Mouse (Mus musculus) urinary bladder, adult 2 months (tissue): Measurements from ENCODE around the gene Esr1. TPM values are rescaled to one million over a fixed set of nuclear protein-coding genes. Genes with fewer than 3 reads are reported as not detected.

Experiments used
- DNase-seq: peaks from one replicate; pipeline ENCODE4 v3.0.0; 2022; ENCODE audit warnings: low spot score
- polyA plus RNA-seq: library from polyadenylated mRNA; depleted of rRNA; stranded (reverse); fragments of >200 nt; gene quantifications from 2 replicates; pipeline ENCODE4 v1.2.3, GENCODE M21; 2012; rRNA removed

The Esr1 gene
- polyA plus RNA-seq, 1 experiment = 3.7 TPM

- DNase-seq = no peak
Measured at GRCm38 (mm10) chr10:4977374-4977773, 366.0 kb downstream of the Esr1 start.

- no peak for DNase-seq
Measured at GRCm38 (mm10) chr10:4983919-4984318, 372.5 kb downstream of the Esr1 start.

- no peak for DNase-seq
Measured at GRCm38 (mm10) chr10:4993802-4994201, 382.4 kb downstream of the Esr1 start.

GRCm38 (mm10) chr10:4996592-4996991, 385.2 kb downstream of the Esr1 start:
- no peak for DNase-seq

GRCm38 (mm10) chr10:5008795-5009366, 397.5 kb downstream of the Esr1 start:
- DNase-seq = no peak

GRCm38 (mm10) chr10:5012004-5012403, 400.6 kb downstream of the Esr1 start:
- DNase-seq = no peak

- DNase-seq = no peak
Measured at GRCm38 (mm10) chr10:5014976-5015375, 403.6 kb downstream of the Esr1 start.

- DNase-seq = no peak
Measured at GRCm38 (mm10) chr10:5017148-5017547, 405.8 kb downstream of the Esr1 start.

- no peak for DNase-seq
Measured at GRCm38 (mm10) chr10:5025906-5026305, 414.5 kb downstream of the Esr1 start.

- no peak for DNase-seq
Measured at GRCm38 (mm10) chr10:5027208-5027607, 415.8 kb downstream of the Esr1 start.

- DNase-seq = no peak
Measured at GRCm38 (mm10) chr10:5028301-5028700, 416.9 kb downstream of the Esr1 start.

- DNase-seq = no peak
Measured at GRCm38 (mm10) chr10:5029161-5029560, 417.8 kb downstream of the Esr1 start.

GRCm38 (mm10) chr10:5029883-5030282, 418.5 kb downstream of the Esr1 start:
- DNase-seq = no peak

- DNase-seq = no peak
Measured at GRCm38 (mm10) chr10:5032192-5033048, 421.0 kb downstream of the Esr1 start.

GRCm38 (mm10) chr10:5041254-5041653, 429.9 kb downstream of the Esr1 start:
- no peak for DNase-seq

GRCm38 (mm10) chr10:5044481-5044880, 433.1 kb downstream of the Esr1 start:
- DNase-seq = no peak

GRCm38 (mm10) chr10:5045213-5045612, 433.8 kb downstream of the Esr1 start:
- DNase-seq = no peak

GRCm38 (mm10) chr10:5045671-5046070, 434.3 kb downstream of the Esr1 start:
- no peak for DNase-seq

Other genes starting within 250 kb of the Esr1 start
- 8.4 and 9.6 TPM in 2 replicates for gene Zbtb2, start 223.5 kb upstream of the Esr1 start, polyA plus RNA-seq
- 43.3 and 49.1 TPM in 2 replicates for gene Rmnd1, start 179.2 kb upstream of the Esr1 start, polyA plus RNA-seq
- 13.0 and 14.6 TPM in 2 replicates for gene Armt1, start 179.1 kb upstream of the Esr1 start, polyA plus RNA-seq
- 0.30 and 0.65 TPM in 2 replicates for gene Ccdc170, start 129.1 kb upstream of the Esr1 start, polyA plus RNA-seq